Mouse (Mus musculus) CH12.LX (cell line): ENCODE measurements around the gene Il31. TPM values are rescaled to one million over a fixed set of nuclear protein-coding genes. Genes with fewer than 3 reads are reported as not detected.
A peak's percentile ranks its signal among the peaks of the same experiment; 100 is the strongest.

Source experiments
- DNase-seq: peaks from one replicate; pipeline ENCODE4 v3.0.0-alpha.2; 2013; ENCODE audit errors: extremely low read depth
- H3K27ac ChIP-seq: 2 replicates; pipeline ENCODE4 v1.5.1; 2012; ENCODE audit warnings: low read depth, mild to moderate bottlenecking, control low read depth, moderate library complexity; ENCODE audit not compliant: insufficient read depth
- H3K27me3 ChIP-seq: replicated peaks from 2 replicates; pipeline ENCODE3; 2012; ENCODE audit warnings: inconsistent platforms
- H3K36me3 ChIP-seq, 2 experiments: replicated peaks in 1 of 2; 2 replicates each; pipeline versions ENCODE3 to v1.6.1; 2012; ENCODE audit warnings: inconsistent platforms in 1 of 2, low read length in 1 of 2, mild to moderate bottlenecking in 1 of 2, mixed read lengths in 1 of 2, moderate library complexity in 1 of 2; ENCODE audit not compliant: control insufficient read depth in 1 of 2, insufficient read depth in 1 of 2
- H3K4me1 ChIP-seq, 2 experiments: 2 replicates each; pipeline ENCODE4 v1.6.1; 2012; ENCODE audit warnings: inconsistent platforms in 1 of 2, moderate library complexity in 1 of 2; ENCODE audit not compliant: insufficient read depth in 2 of 2, control insufficient read depth in 1 of 2
- H3K4me2 ChIP-seq: 2 replicates; pipeline ENCODE4 v1.6.1; 2012; ENCODE audit warnings: low read depth, mild to moderate bottlenecking, control low read depth; ENCODE audit not compliant: poor library complexity, insufficient read depth, severe bottlenecking
- H3K4me3 ChIP-seq, 3 experiments: fragments of 150-350 bp in 1 of 3; sonication (generic) in 1 of 3; replicated peaks in 1 of 3; 2 replicates each; pipeline versions ENCODE3 to v1.5.1; 2011 to 2012; ENCODE audit warnings: low read depth in 2 of 3, low read length in 2 of 3, mild to moderate bottlenecking in 2 of 3, moderate library complexity in 2 of 3, control low read depth in 1 of 3, improper control_type of control experiment in 1 of 3, inconsistent platforms in 1 of 3, mixed read lengths in 1 of 3; ENCODE audit not compliant: poor library complexity in 1 of 3
- H3K79me2 ChIP-seq: replicated peaks from 2 replicates; pipeline ENCODE4 v1.6.1; 2012; ENCODE audit warnings: mild to moderate bottlenecking, moderate library complexity; ENCODE audit not compliant: control insufficient read depth, poor library complexity, insufficient read depth, severe bottlenecking; ENCODE audit errors: extremely low read depth
- H3K9ac ChIP-seq: 2 replicates; pipeline ENCODE4 v1.6.1; 2012; ENCODE audit warnings: low read depth, mild to moderate bottlenecking, control low read depth, moderate library complexity; ENCODE audit not compliant: insufficient read depth
- H3K9me3 ChIP-seq: replicated peaks from 2 replicates; pipeline ENCODE3; 2012; ENCODE audit warnings: low read length, inconsistent platforms, mixed read lengths
- CHD2 ChIP-seq: IDR thresholded peaks from 2 replicates; pipeline ENCODE4 v1.6.1; 2011; ENCODE audit warnings: low read length, improper control_type of control experiment
- CTCF ChIP-seq, 2 experiments: IDR thresholded peaks in 1 of 2; conservative IDR thresholded peaks in 1 of 2; 2 replicates each; pipeline ENCODE4 v1.5.1; 2011 to 2012; ENCODE audit warnings: low read depth in 2 of 2, low read length in 2 of 2, improper control_type of control experiment in 1 of 2, inconsistent platforms in 1 of 2, mild to moderate bottlenecking in 1 of 2, moderate library complexity in 1 of 2
- ELF1 ChIP-seq: IDR thresholded peaks from 2 replicates; pipeline ENCODE4 v1.6.1; 2014; ENCODE audit warnings: low read depth, mild to moderate bottlenecking, inconsistent platforms, low read length, improper control_type of control experiment
- EP300 ChIP-seq: IDR thresholded peaks from 2 replicates; pipeline ENCODE4 v1.6.1; 2011; ENCODE audit warnings: low read length, improper control_type of control experiment
- ETS1 ChIP-seq: conservative IDR thresholded peaks from 2 replicates; pipeline ENCODE4 v1.6.1; 2012; ENCODE audit warnings: low read depth, mild to moderate bottlenecking, inconsistent platforms, low read length, improper control_type of control experiment, moderate library complexity
- MAX ChIP-seq: IDR thresholded peaks from 2 replicates; pipeline ENCODE4 v1.6.1; 2011; ENCODE audit warnings: low read length, improper control_type of control experiment
- MAZ ChIP-seq: IDR thresholded peaks from 2 replicates; pipeline ENCODE4 v1.6.1; 2012; ENCODE audit warnings: low read depth, mild to moderate bottlenecking, inconsistent platforms, low read length, improper control_type of control experiment, moderate library complexity
- MXI1 ChIP-seq: IDR thresholded peaks from 2 replicates; pipeline ENCODE4 v1.6.1; 2011; ENCODE audit warnings: mild to moderate bottlenecking, low read depth, low read length, improper control_type of control experiment
- PAX5 ChIP-seq: IDR thresholded peaks from 2 replicates; pipeline ENCODE4 v1.6.1; 2012; ENCODE audit warnings: low read length, inconsistent platforms, mixed read lengths
- POLR2AphosphoS2 ChIP-seq: IDR thresholded peaks from 2 replicates; pipeline ENCODE4 v1.6.1; 2011; ENCODE audit warnings: low read depth, low read length, improper control_type of control experiment
- RAD21 ChIP-seq: IDR thresholded peaks from 2 replicates; pipeline ENCODE4 v1.6.1; 2011; ENCODE audit warnings: low read depth, mild to moderate bottlenecking, low read length, improper control_type of control experiment, moderate library complexity
- SMC3 ChIP-seq: IDR thresholded peaks from 2 replicates; pipeline ENCODE4 v1.6.1; 2011; ENCODE audit warnings: low read depth, low read length, improper control_type of control experiment
- TBP ChIP-seq: conservative IDR thresholded peaks from 2 replicates; pipeline ENCODE4 v1.6.1; 2011; ENCODE audit warnings: low read depth, low read length, improper control_type of control experiment
- TCF12 ChIP-seq: IDR thresholded peaks from 2 replicates; pipeline ENCODE4 v1.6.1; 2014; ENCODE audit warnings: low read depth, mild to moderate bottlenecking, inconsistent platforms, low read length, improper control_type of control experiment
- UBTF ChIP-seq: IDR thresholded peaks from 2 replicates; pipeline ENCODE4 v1.6.1; 2012; ENCODE audit warnings: low read depth, mild to moderate bottlenecking, inconsistent platforms, low read length, improper control_type of control experiment, moderate library complexity
- USF2 ChIP-seq: conservative IDR thresholded peaks from 2 replicates; pipeline ENCODE4 v1.6.1; 2011; ENCODE audit warnings: low read depth, low read length, improper control_type of control experiment
- ZC3H11A ChIP-seq: IDR thresholded peaks from 2 replicates; pipeline ENCODE4 v1.6.1; 2012; ENCODE audit warnings: low read depth, mild to moderate bottlenecking, inconsistent platforms, low read length, improper control_type of control experiment
- ZKSCAN1 ChIP-seq: IDR thresholded peaks from 2 replicates; pipeline ENCODE4 v1.6.1; 2012; ENCODE audit warnings: low read depth, inconsistent platforms, low read length, improper control_type of control experiment, borderline replicate concordance
- ZMIZ1 ChIP-seq: IDR thresholded peaks from 2 replicates; pipeline ENCODE4 v1.6.1; 2012; ENCODE audit warnings: low read depth, mild to moderate bottlenecking, inconsistent platforms, low read length, improper control_type of control experiment
- dilution Hi-C: fragments of 300-500 bp; cut with MboI; formaldehyde crosslinking; loops from 2 replicates; pipeline ENCODE4 v1.14.3; 2020; ENCODE audit warnings: low sequenced_read_pairs; ENCODE audit not compliant: extremely low pct_unique_long_range_greater_than_20kb, extremely low pct_ligation_motif_present
- in situ Hi-C: fragments of 300-500 bp; cut with MboI; formaldehyde crosslinking; loops from 3 replicates; pipeline ENCODE4 v1.14.3; 2019; ENCODE audit warnings: low sequenced_read_pairs, low pct_ligation_motif_present, low pct_unique_long_range_greater_than_20kb, mixed read lengths
- polyA plus RNA-seq: library from polyadenylated mRNA; unstranded; fragments of >175 nt; gene quantifications from 2 replicates; pipeline ENCODE4 v1.2.1, GENCODE M21; 2012; ENCODE audit warnings: low read depth; ENCODE audit not compliant: insufficient read length
- total RNA-seq, 2 experiments: library from RNA; depleted of rRNA; stranded (reverse); fragments of 300-350 nt in 1 of 2; fragments of >200 nt in 1 of 2; gene quantifications; 2 replicates each; pipeline ENCODE4 v1.2.3; 2012 to 2014

Gene Il31
- total and polyA plus RNA-seq, 3 experiments: not detected

DNA sequence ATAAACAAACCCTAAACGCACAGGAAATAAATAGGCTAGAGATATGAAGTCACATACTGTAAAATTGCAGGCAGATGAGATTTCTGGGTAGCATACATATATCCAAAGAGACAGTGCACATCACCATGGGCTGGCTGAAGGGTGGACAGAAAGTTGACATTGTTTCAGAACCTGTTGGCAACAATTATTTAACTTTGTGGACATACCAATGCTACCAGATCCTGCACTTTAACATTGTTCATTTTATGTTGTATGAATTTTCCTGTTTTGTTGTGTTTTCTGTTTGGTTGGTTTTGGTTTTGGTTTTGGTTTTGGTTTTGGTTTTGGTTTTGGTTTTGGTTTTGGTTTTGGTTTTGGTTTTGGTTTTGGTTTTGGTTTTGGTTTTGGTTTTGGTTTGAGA lies 24.7 kb downstream of the Il31 start:
- Histone ChIP-seq H3K36me3 (no peaks in the 10 kb centered on the region), H3K27ac (no peak overlapping the region), H3K79me2 (no peaks in the 10 kb centered on the region), H3K27me3 (no peaks in the 10 kb centered on the region), H3K4me2 (no peak overlapping the region), H3K9ac (no peak overlapping the region), H3K4me1 (peaks cover 6 to 18% of the 10 kb centered on the region in 2 experiments), H3K4me3 (no peak overlapping the region), H3K9me3 (no peaks in the 10 kb centered on the region)
- no peak for TF ChIP-seq SMC3
- TF ChIP-seq ELF1: no peak
- peak; percentile 98 for TF ChIP-seq ETS1
- in situ Hi-C loops: no loop called here
- dilution Hi-C loops: no loop called here
- DNase-seq: no peak

DNA sequence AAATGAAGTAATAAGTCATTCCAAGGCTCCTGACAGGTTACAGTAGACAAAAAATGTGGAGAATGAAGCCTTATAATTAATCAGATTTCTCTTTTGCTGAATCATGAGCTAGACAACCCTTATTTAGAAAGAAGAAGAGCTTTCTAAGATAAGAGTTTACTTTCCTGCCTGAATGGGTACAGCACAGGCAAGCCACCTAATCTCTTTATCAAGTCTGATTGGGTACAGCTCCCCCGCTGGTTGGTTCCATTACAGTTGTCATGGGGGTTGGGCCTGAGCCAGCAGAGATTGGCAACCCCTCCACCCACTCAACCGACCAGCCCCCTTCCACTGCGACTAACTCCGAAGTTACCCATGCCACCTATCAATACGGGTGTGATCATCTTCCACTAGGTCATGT lies 27.9 kb downstream of the Il31 start:
- TF ChIP-seq CTCF (conservative IDR thresholded peaks at IDR 0.05 in 1 of 2, IDR thresholded peaks at IDR 0.05 in 1 of 2; ENCODE audit: low read depth in 2 of 2, low read length in 2 of 2): peak in 1 of 2 experiments; percentile 9; a peak in 1 of 4 replicates
- TF ChIP-seq MXI1: no peak
- Histone ChIP-seq H3K79me2 (no peaks in the 10 kb centered on the region), H3K36me3 (peaks cover under 1 to 18% of the 10 kb centered on the region in 2 experiments), H3K4me2 (no peak overlapping the region), H3K4me1 (peaks cover 6 to 18% of the 10 kb centered on the region in 2 experiments), H3K9ac (no peak overlapping the region), H3K9me3 (no peaks in the 10 kb centered on the region), H3K27me3 (no peaks in the 10 kb centered on the region), H3K27ac (no peak overlapping the region), H3K4me3 (no peak overlapping the region)
- dilution Hi-C loops: no loop called here
- DNase-seq: no peak
- in situ Hi-C loops: no loop called here

DNA sequence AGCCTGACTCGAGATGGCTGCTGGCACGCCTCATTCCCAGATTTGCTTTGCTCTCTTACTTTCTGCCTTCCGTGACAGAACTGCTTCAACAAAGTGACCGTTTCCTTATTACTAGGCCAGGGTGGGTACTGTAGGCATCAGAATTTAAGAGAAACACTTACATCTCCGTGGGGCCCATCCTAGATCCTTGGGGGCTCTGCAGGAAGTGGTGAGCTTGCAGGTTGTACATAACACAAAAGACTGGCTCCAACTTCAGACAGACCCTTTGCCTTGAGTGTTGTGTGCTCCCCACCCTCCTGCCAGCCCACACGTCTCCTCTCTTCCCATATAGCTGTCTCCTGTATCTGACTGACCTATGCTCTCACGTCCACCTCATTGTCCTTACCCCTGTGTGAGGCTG lies 37.4 kb downstream of the Il31 start:
- Histone ChIP-seq H3K9ac (no peak overlapping the region), H3K27ac (no peak overlapping the region)
- DNase-seq: no peak

DNA sequence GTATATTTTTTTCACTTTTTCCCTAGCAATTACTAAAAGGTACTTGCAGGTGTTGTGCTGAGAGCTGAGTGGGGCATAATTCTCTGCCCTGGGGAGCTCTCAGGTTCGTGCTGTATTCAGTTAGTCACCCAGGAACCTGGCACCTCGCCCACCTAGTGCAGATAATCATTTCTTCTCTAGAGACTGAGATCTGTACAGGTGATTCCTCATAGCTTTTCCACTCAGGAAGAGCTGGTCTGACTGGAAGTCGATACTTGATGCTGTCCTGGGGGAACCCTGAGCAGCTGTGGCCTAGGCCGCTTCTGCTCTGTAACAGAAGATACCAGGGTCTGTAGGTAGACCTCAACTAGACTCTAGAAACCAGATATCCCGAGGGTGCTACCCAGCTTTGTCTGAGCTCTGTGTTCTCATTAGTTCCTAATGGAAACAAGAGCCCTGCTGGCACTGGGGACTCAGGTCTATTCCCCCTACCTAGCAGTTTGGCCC lies 44.4 kb downstream of the Il31 start:
- no peaks in the 10 kb centered on the region for H3K9me3 ChIP-seq
- TF ChIP-seq ELF1 (no peak), ZMIZ1 (no peak), USF2 (no peak), EP300 (no peak), CTCF (conservative IDR thresholded peaks at IDR 0.05 in 1 of 2, IDR thresholded peaks at IDR 0.05 in 1 of 2; ENCODE audit: low read depth in 2 of 2, low read length in 2 of 2) (no peak), UBTF (no peak), ZKSCAN1 (no peak), RAD21 (no peak), MAZ (no peak), ZC3H11A (no peak), POLR2AphosphoS2 (no peak), ETS1 (no peak), PAX5 (no peak), CHD2 (no peak), TBP (no peak)
- H3K36me3 ChIP-seq: peaks cover 61 to 95% of the 10 kb centered on the region in 2 experiments
- no peak overlapping the region for H3K4me2 ChIP-seq
- no peak overlapping the region for H3K4me3 ChIP-seq
- in situ Hi-C loops: loop anchor here (5.0 kb wide), 1 partner anchor 52 kb away; no protein-coding TSS in a partner anchor
- H3K9ac ChIP-seq: no peak overlapping the region
- H3K27ac ChIP-seq: no peak overlapping the region
- dilution Hi-C loops: no loop called here
- H3K79me2 ChIP-seq: no peaks in the 10 kb centered on the region
- H3K4me1 ChIP-seq: no peaks in the 10 kb centered on the region
- DNase-seq: no peak
- H3K27me3 ChIP-seq: no peaks in the 10 kb centered on the region

More for the DNA sequence above, 37.4 kb downstream of the Il31 start:
- Histone ChIP-seq H3K79me2 (no peaks in the 10 kb centered on the region), H3K4me3 (no peak overlapping the region), H3K27me3 (no peaks in the 10 kb centered on the region), H3K4me1 (peaks cover 0 to 6% of the 10 kb centered on the region in 2 experiments; a peak in 1 of 4 replicates), H3K9me3 (no peaks in the 10 kb centered on the region), H3K36me3 (peaks cover 72 to 97% of the 10 kb centered on the region in 2 experiments), H3K4me2 (no peak overlapping the region)
- dilution Hi-C loops: no loop called here
- in situ Hi-C loops: no loop called here
- TF ChIP-seq RAD21: no peak
- TF ChIP-seq TCF12: no peak
- TF ChIP-seq MAX: no peak
- TF ChIP-seq, all 38 proteins: peak for 0
